Mouse (Mus musculus) lung, postnatal 4 days (tissue): ENCODE measurements around the gene Plcxd2.

ENCODE experiments used
- DNase-seq, 2 experiments: peaks; one replicate each; pipeline ENCODE4 v3.0.0; 2021

Plcxd2 gene

GRCm38 (mm10) chr16:46010153-46010905 is at the start of gene Plcxd2:
TSS of gene Plcxd2 (minus strand) at chr16:46010218.
- DNase-seq, result peak; percentile 96

GRCm38 (mm10) chr16:46046906-46047305 is 36.9 kb upstream of the Plcxd2 start:
- no peak for DNase-seq

- no peak for DNase-seq
Measured at GRCm38 (mm10) chr16:46036261-46036660, 26.2 kb upstream of the Plcxd2 start.

- DNase-seq, result no peak
Measured at GRCm38 (mm10) chr16:46033896-46034295, 23.9 kb upstream of the Plcxd2 start.

- DNase-seq, result no peak
Measured at GRCm38 (mm10) chr16:46022958-46023491, 13.0 kb upstream of the Plcxd2 start.

GRCm38 (mm10) chr16:46022189-46022928 is 12.3 kb upstream of the Plcxd2 start:
- DNase-seq, result peak; percentile 32 to 67

GRCm38 (mm10) chr16:46021302-46021701 is 11.3 kb upstream of the Plcxd2 start:
- DNase-seq, result no peak

GRCm38 (mm10) chr16:46020396-46020795 is 10.4 kb upstream of the Plcxd2 start:
- DNase-seq, result no peak

GRCm38 (mm10) chr16:46019799-46020198 is 9.8 kb upstream of the Plcxd2 start:
- DNase-seq, result no peak

- no peak for DNase-seq
Measured at GRCm38 (mm10) chr16:46019359-46019758, 9.3 kb upstream of the Plcxd2 start.

GRCm38 (mm10) chr16:46011696-46012095 is 1.7 kb upstream of the Plcxd2 start:
- no peak for DNase-seq

GRCm38 (mm10) chr16:46010906-46011220 is 845 bp upstream of the Plcxd2 start:
- DNase-seq, result peak; percentile 28 to 29

- DNase-seq, result no peak
Measured at GRCm38 (mm10) chr16:46009717-46010116, 301 bp downstream of the Plcxd2 start.

GRCm38 (mm10) chr16:46008766-46009165 is 1.3 kb downstream of the Plcxd2 start:
- no peak for DNase-seq

GRCm38 (mm10) chr16:46008036-46008605 is 1.9 kb downstream of the Plcxd2 start:
- no peak for DNase-seq

GRCm38 (mm10) chr16:46006261-46006660 is 3.8 kb downstream of the Plcxd2 start:
- DNase-seq, result no peak

- no peak for DNase-seq
Measured at GRCm38 (mm10) chr16:46001550-46002166, 8.4 kb downstream of the Plcxd2 start.

GRCm38 (mm10) chr16:46000976-46001375 is 9.0 kb downstream of the Plcxd2 start:
- DNase-seq, result no peak

GRCm38 (mm10) chr16:45999374-46000191 is 10.4 kb downstream of the Plcxd2 start:
- DNase-seq, result no peak

- DNase-seq, result no peak
Measured at GRCm38 (mm10) chr16:45998231-45998630, 11.8 kb downstream of the Plcxd2 start.

- no peak for DNase-seq
Measured at GRCm38 (mm10) chr16:45990901-45991676, 18.9 kb downstream of the Plcxd2 start.

GRCm38 (mm10) chr16:45986236-45986635 is 23.8 kb downstream of the Plcxd2 start:
- no peak for DNase-seq
